Mouse (Mus musculus) mature B cell (primary cell): ENCODE data around the gene Slc30a7.
"Not testable (repeated sequence)": the region's sequence is repeated elsewhere in the genome, so short reads cannot be mapped to it uniquely, and the experiment has no call there.

Source experiments
- in situ Hi-C: fragments of 300-500 bp; cut with MboI; formaldehyde crosslinking; loops from 2 replicates; pipeline ENCODE4 v1.14.3; 2019

Slc30a7 gene

GRCm38 (mm10) chr3:115946272-115946671 is 60.9 kb downstream of the Slc30a7 start:
- in situ Hi-C loops = no loop called here

- in situ Hi-C loops = no loop called here
Measured at GRCm38 (mm10) chr3:115944376-115944775, 62.8 kb downstream of the Slc30a7 start.

- in situ Hi-C loops = no loop called here
Measured at GRCm38 (mm10) chr3:115941464-115941863, 65.7 kb downstream of the Slc30a7 start.

- in situ Hi-C loops = no loop called here
Measured at GRCm38 (mm10) chr3:115940510-115940909, 66.7 kb downstream of the Slc30a7 start.

- in situ Hi-C loops = no loop called here
Measured at GRCm38 (mm10) chr3:115937807-115938206, 69.4 kb downstream of the Slc30a7 start.

GRCm38 (mm10) chr3:115936734-115937599 is 70.2 kb downstream of the Slc30a7 start:
- in situ Hi-C loops = no loop called here

- in situ Hi-C loops = no loop called here
Measured at GRCm38 (mm10) chr3:115933293-115934186, 73.7 kb downstream of the Slc30a7 start.

- in situ Hi-C loops = no loop called here
Measured at GRCm38 (mm10) chr3:115931701-115932100, 75.5 kb downstream of the Slc30a7 start.

- in situ Hi-C loops = no loop called here
Measured at GRCm38 (mm10) chr3:115926531-115926930, 80.7 kb downstream of the Slc30a7 start.

- in situ Hi-C loops = no loop called here
Measured at GRCm38 (mm10) chr3:115924401-115925190, 82.6 kb downstream of the Slc30a7 start.

- in situ Hi-C loops = not testable (repeated sequence)
Measured at GRCm38 (mm10) chr3:115907406-115907805, 99.8 kb downstream of the Slc30a7 start.

GRCm38 (mm10) chr3:115905567-115905966 is 101.6 kb downstream of the Slc30a7 start:
- in situ Hi-C loops = no loop called here

GRCm38 (mm10) chr3:115905067-115905466 is 102.1 kb downstream of the Slc30a7 start:
- in situ Hi-C loops = no loop called here

- in situ Hi-C loops = no loop called here
Measured at GRCm38 (mm10) chr3:115902301-115902956, 104.8 kb downstream of the Slc30a7 start.

- in situ Hi-C loops = no loop called here
Measured at GRCm38 (mm10) chr3:115898354-115898948, 108.8 kb downstream of the Slc30a7 start.

GRCm38 (mm10) chr3:115893166-115893565 is 114.0 kb downstream of the Slc30a7 start:
- in situ Hi-C loops = no loop called here

- in situ Hi-C loops = no loop called here
Measured at GRCm38 (mm10) chr3:115892341-115892740, 114.9 kb downstream of the Slc30a7 start.
